8 mouse cellular contexts compared by ENCODE assay signal in genomic region chr17:15375224-15375623, GRCm38 (mm10). TPM values are rescaled to one million over a fixed set of nuclear protein-coding genes. Genes with fewer than 3 reads are reported as not detected.
DNase-seq lines count a peak whose midpoint lies in the region; ATAC-seq lines count a peak whose summit lies in the region.

No protein-coding gene starts in this region.

- H3K4me2 ChIP-seq in lung, embryonic 15.5 days = peak overlapping the region; percentile 100
- peak overlapping the region; percentile 87 for H3K4me2 ChIP-seq in embryonic facial prominence, embryonic 12.5 days (replicated peaks)
- H3K4me2 ChIP-seq in intestine, embryonic 14.5 days (ENCODE audit: low read length) = peak overlapping the region; percentile 99
- H3K4me2 ChIP-seq in neural tube, embryonic 12.5 days (replicated peaks) = peak overlapping the region; percentile 88

- H3K27ac ChIP-seq in lung, embryonic 15.5 days = no peak overlapping the region
- H3K27ac ChIP-seq in embryonic facial prominence, embryonic 12.5 days = no peak overlapping the region
- H3K27ac ChIP-seq in intestine, embryonic 14.5 days (ENCODE audit: low read depth) = peak overlapping the region; percentile 62; the same call in 1 of the 2 replicates
- peak overlapping the region; percentile 98 for H3K27ac ChIP-seq in neural tube, embryonic 12.5 days

- peak overlapping the region; percentile 53 for H3K9ac ChIP-seq in lung, embryonic 15.5 days
- peak overlapping the region; percentile 55 for H3K9ac ChIP-seq in embryonic facial prominence, embryonic 12.5 days
- H3K9ac ChIP-seq in intestine, embryonic 14.5 days (ENCODE audit: low read length) = peak overlapping the region; percentile 62
- H3K9ac ChIP-seq in neural tube, embryonic 12.5 days = peak overlapping the region; percentile 93

- no peaks in the 10 kb centered on the region for H3K36me3 ChIP-seq in lung, embryonic 15.5 days
- no peaks in the 10 kb centered on the region for H3K36me3 ChIP-seq in embryonic facial prominence, embryonic 12.5 days
- H3K36me3 ChIP-seq in intestine, embryonic 14.5 days (ENCODE audit: control insufficient read depth, insufficient read depth, low read length) = 0 out of 2 replicates have a peak, but pooled peaks cover 2% of the 10 kb centered on the region
- peaks cover 13% of the 10 kb centered on the region for H3K36me3 ChIP-seq in neural tube, embryonic 12.5 days

- peaks cover 68% of the 10 kb centered on the region for H3K27me3 ChIP-seq in lung, embryonic 15.5 days
- peaks cover 80% of the 10 kb centered on the region for H3K27me3 ChIP-seq in embryonic facial prominence, embryonic 12.5 days
- H3K27me3 ChIP-seq in intestine, embryonic 14.5 days (replicated peaks; ENCODE audit: control insufficient read depth, insufficient read depth, low read length) = peaks cover 53% of the 10 kb centered on the region
- peaks cover 10% of the 10 kb centered on the region; the same call in 1 of the 2 replicates for H3K27me3 ChIP-seq in neural tube, embryonic 12.5 days (replicated peaks)

- peaks cover 34% of the 10 kb centered on the region for H3K4me1 ChIP-seq in lung, embryonic 15.5 days
- H3K4me1 ChIP-seq in embryonic facial prominence, embryonic 12.5 days = peaks cover 37% of the 10 kb centered on the region
- peaks cover 33% of the 10 kb centered on the region for H3K4me1 ChIP-seq in intestine, embryonic 14.5 days (replicated peaks; ENCODE audit: control insufficient read depth, insufficient read depth, low read length)
- H3K4me1 ChIP-seq in neural tube, embryonic 12.5 days = peaks cover 73% of the 10 kb centered on the region

- 0% methylated on average over 18 of the region's 18 CpGs for WGBS in lung, embryonic 15.5 days
- WGBS in embryonic facial prominence, embryonic 12.5 days = under 1% methylated on average over 18 of the region's 18 CpGs
- WGBS in intestine, embryonic 14.5 days = 0% methylated on average over 18 of the region's 18 CpGs
- 0% methylated on average over 18 of the region's 18 CpGs for WGBS in neural tube, embryonic 12.5 days

- H3K4me3 ChIP-seq in lung, embryonic 15.5 days = peak overlapping the region; percentile 55
- H3K4me3 ChIP-seq in embryonic facial prominence, embryonic 12.5 days = peak overlapping the region; percentile 48
- H3K4me3 ChIP-seq in intestine, embryonic 14.5 days (ENCODE audit: low read depth, low read length) = peak overlapping the region; percentile 54
- H3K4me3 ChIP-seq in neural tube, embryonic 12.5 days = peak overlapping the region; percentile 87

- DNase-seq in lung, postnatal 25 days (ENCODE audit: low spot score) = no peak
- DNase-seq in intestine, embryonic 14.5 days (ENCODE audit: low spot score) = peak; percentile 74
- no peak for DNase-seq in layer of hippocampus, adult 11-12 months (ENCODE audit: low spot score)
- no peak for DNase-seq in frontal cortex, postnatal 36 days (ENCODE audit: low spot score in 2 of 2)

- ATAC-seq in lung, embryonic 15.5 days (ENCODE audit: borderline replicate concordance, extremely low read depth, low FRiP score, low TSS enrichment) = no peak
- ATAC-seq in embryonic facial prominence, embryonic 12.5 days (ENCODE audit: insufficient number of reproducible peaks, insufficient read depth, low FRiP score, low TSS enrichment) = no peak
- no peak for ATAC-seq in intestine, embryonic 14.5 days (replicated peaks; ENCODE audit: low FRiP score, low TSS enrichment, low read depth)
- ATAC-seq in neural tube, embryonic 12.5 days (ENCODE audit: low FRiP score, low read depth) = no peak
- ATAC-seq in granulocyte monocyte progenitor cell, adult 5-6 weeks (replicated peaks; ENCODE audit: poor library complexity, severe bottlenecking) = no peak

- no peaks in the 10 kb centered on the region for H3K9me3 ChIP-seq in lung, embryonic 15.5 days
- no peaks in the 10 kb centered on the region for H3K9me3 ChIP-seq in embryonic facial prominence, embryonic 12.5 days
- no peaks in the 10 kb centered on the region for H3K9me3 ChIP-seq in intestine, embryonic 14.5 days (ENCODE audit: control insufficient read depth, low read length)
- no peaks in the 10 kb centered on the region for H3K9me3 ChIP-seq in neural tube, embryonic 12.5 days

RNA-seq across cellular contexts. Expression of gene Dll1, which starts 1.4 kb away (rescaled TPM):
- 4.5 and 6.4 TPM in 2 replicates for polyA plus RNA-seq in lung, embryonic 15.5 days (2015; fragmentation: Nextera tagmentation; extraction: Ambion mirVana)
- polyA plus RNA-seq in embryonic facial prominence, embryonic 12.5 days (2016; fragmentation: Nextera tagmentation; extraction: Ambion mirVana) = 9.8 and 10.1 TPM in 2 replicates
- 20.0 and 24.1 TPM in 2 replicates for polyA plus RNA-seq in intestine, embryonic 14.5 days (2014; fragmentation: Nextera tagmentation; extraction: Ambion mirVana)
- polyA plus RNA-seq in neural tube, embryonic 12.5 days (2016; fragmentation: Nextera tagmentation; extraction: Ambion mirVana) = 77.5 and 80.4 TPM in 2 replicates
- not detected in 2 replicates for total RNA-seq in granulocyte monocyte progenitor cell, adult 5-6 weeks (2014; fragmentation: Nextera tagmentation)
- 0.26 TPM in 1 of 2 replicates, not detected in the other for total RNA-seq in granulocyte monocyte progenitor cell, adult 5-6 weeks (2017)

RNA-seq across cellular contexts. Expression of gene Fam120b, which starts 20.8 kb away (rescaled TPM):
- 26.1 and 26.8 TPM in 2 replicates for polyA plus RNA-seq in lung, embryonic 15.5 days (2015; fragmentation: Nextera tagmentation; extraction: Ambion mirVana)
- polyA plus RNA-seq in embryonic facial prominence, embryonic 12.5 days (2016; fragmentation: Nextera tagmentation; extraction: Ambion mirVana) = 35.7 and 36.0 TPM in 2 replicates
- 29.6 and 31.1 TPM in 2 replicates for polyA plus RNA-seq in intestine, embryonic 14.5 days (2014; fragmentation: Nextera tagmentation; extraction: Ambion mirVana)
- 40.8 and 44.5 TPM in 2 replicates for polyA plus RNA-seq in neural tube, embryonic 12.5 days (2016; fragmentation: Nextera tagmentation; extraction: Ambion mirVana)
- total RNA-seq in granulocyte monocyte progenitor cell, adult 5-6 weeks (2014; fragmentation: Nextera tagmentation) = 11.0 and 16.5 TPM in 2 replicates
- total RNA-seq in granulocyte monocyte progenitor cell, adult 5-6 weeks (2017) = 11.1 and 12.4 TPM in 2 replicates

Comparison
In these comparisons a context has a peak if more than half of its experiments do, and no peak if none do; other contexts are left out.
1. H3K27ac ChIP-seq: peak in intestine, embryonic 14.5 days (single experiment) and neural tube, embryonic 12.5 days (single experiment); none in lung, embryonic 15.5 days (single experiment) and embryonic facial prominence, embryonic 12.5 days (single experiment).
2. Peak in every context shown above with its lines, with median percentiles within 50 percentile points of each other: H3K4me2 ChIP-seq, H3K4me3 ChIP-seq and H3K9ac ChIP-seq.